Mouse (Mus musculus): Measurements from ENCODE around the gene Gm21970.
"Not testable (repeated sequence)": the region's sequence is repeated elsewhere in the genome, so short reads cannot be mapped to it uniquely, and the experiment has no call there.

The Gm21970 gene

GRCm38 (mm10) chr16:91404828-91405577 is 13.5 kb downstream of the Gm21970 start:
- no peak for DNase-seq

- peak; percentile 87 for DNase-seq
Measured at GRCm38 (mm10) chr16:91405640-91406584, 14.4 kb downstream of the Gm21970 start, which contains the start of gene Il10rb. TSS of gene Il10rb (plus strand) at chr16:91406164.

- DNase-seq: no peak
Measured at GRCm38 (mm10) chr16:91406585-91407220, 15.2 kb downstream of the Gm21970 start.

- DNase-seq: no peak
Measured at GRCm38 (mm10) chr16:91413102-91413844, 21.8 kb downstream of the Gm21970 start.

GRCm38 (mm10) chr16:91415391-91416189 is 24.1 kb downstream of the Gm21970 start:
- no peak for DNase-seq

GRCm38 (mm10) chr16:91416357-91416756 is 24.8 kb downstream of the Gm21970 start:
- no peak for DNase-seq

- peak; percentile 38 to 47 for DNase-seq
Measured at GRCm38 (mm10) chr16:91416938-91417337, 25.4 kb downstream of the Gm21970 start.

GRCm38 (mm10) chr16:91418531-91418930 is 27.0 kb downstream of the Gm21970 start:
- DNase-seq: no peak

GRCm38 (mm10) chr16:91425816-91426215 is 34.3 kb downstream of the Gm21970 start:
- no peak for DNase-seq

GRCm38 (mm10) chr16:91426586-91426985 is 35.1 kb downstream of the Gm21970 start:
- no peak for DNase-seq

- DNase-seq: no peak
Measured at GRCm38 (mm10) chr16:91427461-91427860, 35.9 kb downstream of the Gm21970 start.

- no peak for DNase-seq
Measured at GRCm38 (mm10) chr16:91428259-91428865, 36.8 kb downstream of the Gm21970 start.

GRCm38 (mm10) chr16:91432720-91433328 is 41.3 kb downstream of the Gm21970 start:
- DNase-seq: no peak

- DNase-seq: no peak
Measured at GRCm38 (mm10) chr16:91433329-91433933, 41.9 kb downstream of the Gm21970 start.

- no peak for DNase-seq
Measured at GRCm38 (mm10) chr16:91434119-91434518, 42.6 kb downstream of the Gm21970 start.

GRCm38 (mm10) chr16:91438081-91438480 is 46.6 kb downstream of the Gm21970 start:
- no peak for DNase-seq

GRCm38 (mm10) chr16:91438599-91438998 is 47.1 kb downstream of the Gm21970 start:
- DNase-seq: not testable (repeated sequence)

- DNase-seq: no peak
Measured at GRCm38 (mm10) chr16:91441366-91441765, 49.8 kb downstream of the Gm21970 start.

GRCm38 (mm10) chr16:91441811-91442240 is 50.3 kb downstream of the Gm21970 start:
- DNase-seq: no peak

- no peak for DNase-seq
Measured at GRCm38 (mm10) chr16:91442446-91442845, 50.9 kb downstream of the Gm21970 start.
